7 mouse cellular contexts compared by ENCODE assay signal in the genomic region with DNA sequence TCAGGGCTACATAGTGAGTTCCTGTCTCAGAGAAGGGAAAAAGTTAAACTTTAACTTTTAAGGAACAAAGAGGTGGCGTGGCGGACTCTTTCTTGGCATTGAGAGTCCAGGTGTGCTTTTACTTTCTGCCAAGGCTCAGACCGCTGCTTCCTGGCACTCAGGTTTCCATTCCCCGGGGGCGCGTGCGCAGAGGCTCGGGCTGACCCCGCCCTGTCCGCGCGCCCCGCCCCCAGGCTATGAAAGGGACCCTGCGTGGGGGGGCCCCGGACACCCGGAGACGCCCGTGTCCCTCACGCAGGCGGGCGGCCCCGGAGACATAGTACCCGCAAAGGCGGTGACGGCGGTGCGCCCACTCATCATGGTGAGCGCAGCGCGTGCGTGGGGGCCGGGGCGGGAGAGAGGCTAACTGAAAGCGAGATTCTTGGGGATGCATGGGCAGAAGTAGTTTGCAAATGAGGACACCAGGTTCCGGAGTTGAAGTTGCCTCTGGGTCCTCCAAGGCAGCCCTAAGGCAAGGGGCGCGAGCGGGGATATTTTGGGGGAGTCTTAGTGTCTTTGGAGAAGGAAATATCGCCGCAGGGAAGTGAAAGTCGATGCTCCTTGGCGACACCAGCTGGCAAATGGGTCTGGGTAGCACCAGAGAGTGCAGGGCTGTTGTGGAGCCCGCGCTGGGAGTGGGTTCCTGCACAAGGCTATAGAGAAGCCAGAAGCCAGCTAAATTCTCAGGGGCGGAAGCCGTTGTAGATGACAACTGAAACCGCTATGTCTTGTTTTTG. TPM values are rescaled to one million over a fixed set of nuclear protein-coding genes. Genes with fewer than 3 reads are reported as not detected.
DNase-seq lines count a peak whose midpoint lies in the region; ATAC-seq and TF ChIP-seq lines count a peak whose summit lies in the region.

A gene (plus strand): TSS at position 197 of the 776 bp plus-strand sequence.

- peaks cover 25% of the 10 kb centered on the region for H3K4me1 ChIP-seq in embryonic facial prominence, embryonic 12.5 days
- H3K4me1 ChIP-seq in heart, adult 2 months (ENCODE audit: control insufficient read depth, insufficient read depth, low read length): peaks cover 5% of the 10 kb centered on the region
- H3K4me1 ChIP-seq in kidney, adult 2 months (ENCODE audit: control insufficient read depth, insufficient read depth, low read length): peaks cover 6% of the 10 kb centered on the region; the same call in 1 of the 2 replicates
- peaks cover 15% of the 10 kb centered on the region for H3K4me1 ChIP-seq in limb, embryonic 12.5 days (replicated peaks)
- H3K4me1 ChIP-seq in midbrain, embryonic 14.5 days (ENCODE audit: control insufficient read depth, insufficient read depth, low read length): peaks cover 19% of the 10 kb centered on the region

- H3K27ac ChIP-seq in embryonic facial prominence, embryonic 12.5 days: peak within 1 kb of the TSS; percentile 59
- peak within 1 kb of the TSS; percentile 72 for H3K27ac ChIP-seq in heart, adult 2 months
- H3K27ac ChIP-seq in kidney, adult 2 months (ENCODE audit: insufficient read depth, low read depth, low read length): peak within 1 kb of the TSS; percentile 51
- H3K27ac ChIP-seq in limb, embryonic 12.5 days: peak within 1 kb of the TSS; percentile 68
- peak within 1 kb of the TSS; percentile 66 for H3K27ac ChIP-seq in midbrain, embryonic 14.5 days (replicated peaks; ENCODE audit: low read depth, low read length)

- WGBS in embryonic facial prominence, embryonic 12.5 days: 2% methylated on average over 47 of the region's 47 CpGs
- WGBS in heart, adult 2 months: 2% methylated on average over 47 of the region's 47 CpGs
- WGBS in kidney, adult 2 months: under 1% methylated on average over 47 of the region's 47 CpGs
- WGBS in limb, embryonic 12.5 days: 2% methylated on average over 47 of the region's 47 CpGs
- 3% methylated on average over 47 of the region's 47 CpGs for WGBS in midbrain, embryonic 14.5 days

- peaks cover 20% of the 10 kb centered on the region for H3K36me3 ChIP-seq in embryonic facial prominence, embryonic 12.5 days
- H3K36me3 ChIP-seq in heart, adult 2 months (ENCODE audit: control insufficient read depth, insufficient read depth, low read length): no peaks in the 10 kb centered on the region
- H3K36me3 ChIP-seq in kidney, adult 2 months (ENCODE audit: control insufficient read depth, insufficient read depth, low read length): no peaks in the 10 kb centered on the region
- peaks cover 24% of the 10 kb centered on the region for H3K36me3 ChIP-seq in limb, embryonic 12.5 days
- H3K36me3 ChIP-seq in midbrain, embryonic 14.5 days (ENCODE audit: control insufficient read depth, insufficient read depth, low read length): peaks cover 15% of the 10 kb centered on the region

- peak within 1 kb of the TSS; percentile 51 for H3K4me2 ChIP-seq in embryonic facial prominence, embryonic 12.5 days (replicated peaks)
- peak within 1 kb of the TSS; percentile 69 for H3K4me2 ChIP-seq in limb, embryonic 12.5 days
- peak within 1 kb of the TSS; percentile 80 for H3K4me2 ChIP-seq in midbrain, embryonic 14.5 days (ENCODE audit: low read length)

- H3K9me3 ChIP-seq in embryonic facial prominence, embryonic 12.5 days: no peaks in the 10 kb centered on the region
- no peaks in the 10 kb centered on the region for H3K9me3 ChIP-seq in limb, embryonic 12.5 days
- H3K9me3 ChIP-seq in midbrain, embryonic 14.5 days (ENCODE audit: control insufficient read depth, low read length): no peaks in the 10 kb centered on the region

- TF ChIP-seq CTCF in heart, adult 2 months (IDR thresholded peaks at IDR 0.05): peak; percentile 22; the same call in 1 of the 2 replicates
- TF ChIP-seq CTCF in kidney, adult 2 months (conservative IDR thresholded peaks at IDR 0.05; ENCODE audit: insufficient read depth, insufficient read length, low read depth, low read length): no peak

- peak; percentile 92 for DNase-seq in adrenal gland, postnatal 14 days
- peak; percentile 89 for DNase-seq in heart, adult 2 months
- DNase-seq in kidney, adult 2 months: peak; percentile 88
- DNase-seq in midbrain, embryonic 14.5 days: peak; percentile 81
- DNase-seq in spleen, adult 18-20 months: peak; percentile 86 to 93

- TF ChIP-seq POLR2A in heart, adult 2 months (IDR thresholded peaks at IDR 0.05; ENCODE audit: insufficient read depth, low read depth, low read length): peak; percentile 59
- no peak for TF ChIP-seq POLR2A in kidney, adult 2 months (IDR thresholded peaks at IDR 0.05; ENCODE audit: low read depth, low read length)

- ATAC-seq in embryonic facial prominence, embryonic 12.5 days (ENCODE audit: insufficient number of reproducible peaks, insufficient read depth, low FRiP score, low TSS enrichment): no peak; the same call in 1 of the 2 replicates
- peak; percentile 61 for ATAC-seq in limb, embryonic 12.5 days (ENCODE audit: insufficient number of reproducible peaks, insufficient read depth, low FRiP score, low TSS enrichment, low read depth)
- ATAC-seq in midbrain, embryonic 14.5 days (ENCODE audit: low FRiP score, low TSS enrichment): peak; percentile 50

- H3K27me3 ChIP-seq in embryonic facial prominence, embryonic 12.5 days: peaks cover 13% of the 10 kb centered on the region; the same call in 1 of the 2 replicates
- H3K27me3 ChIP-seq in heart, adult 2 months (ENCODE audit: control insufficient read depth, insufficient read depth, low read length): no peaks in the 10 kb centered on the region
- no peaks in the 10 kb centered on the region for H3K27me3 ChIP-seq in kidney, adult 2 months (replicated peaks; ENCODE audit: control insufficient read depth, insufficient read depth, low read length)
- H3K27me3 ChIP-seq in limb, embryonic 12.5 days: peaks cover 21% of the 10 kb centered on the region
- peaks cover 5% of the 10 kb centered on the region; the same call in 1 of the 2 replicates for H3K27me3 ChIP-seq in midbrain, embryonic 14.5 days (ENCODE audit: control insufficient read depth, insufficient read depth, low read length)

- intact Hi-C loops in heart, adult 2 months (cut with DNase I): loop anchor here (5.0 to 10.0 kb wide), 2 partner anchors 187 to 490 kb away; a partner anchor contains a TSS

- TF ChIP-seq EP300 in heart, adult 2 months (IDR thresholded peaks at IDR 0.05; ENCODE audit: insufficient read depth, low read depth, low read length): no peak

- H3K4me3 ChIP-seq in embryonic facial prominence, embryonic 12.5 days: peak within 1 kb of the TSS; percentile 48
- peak within 1 kb of the TSS; percentile 79 for H3K4me3 ChIP-seq in heart, adult 2 months
- peak within 1 kb of the TSS; percentile 78 for H3K4me3 ChIP-seq in kidney, adult 2 months (ENCODE audit: insufficient read depth, low read depth, low read length)
- H3K4me3 ChIP-seq in limb, embryonic 12.5 days (replicated peaks): peak within 1 kb of the TSS; percentile 65
- peak within 1 kb of the TSS; percentile 51 for H3K4me3 ChIP-seq in midbrain, embryonic 14.5 days (replicated peaks; ENCODE audit: low read depth, low read length)

- no peaks in the 10 kb centered on the region for H3K79me2 ChIP-seq in heart, adult 2 months (replicated peaks; ENCODE audit: control insufficient read depth, insufficient read depth, low read length)

- H3K9ac ChIP-seq in embryonic facial prominence, embryonic 12.5 days: peak within 1 kb of the TSS; percentile 25; the same call in 1 of the 2 replicates
- H3K9ac ChIP-seq in heart, adult 2 months (ENCODE audit: low read depth, low read length): peak within 1 kb of the TSS; percentile 87
- peak within 1 kb of the TSS; percentile 67 for H3K9ac ChIP-seq in limb, embryonic 12.5 days (replicated peaks)
- peak within 1 kb of the TSS; percentile 56 for H3K9ac ChIP-seq in midbrain, embryonic 14.5 days (replicated peaks; ENCODE audit: low read length)

RNA-seq across cellular contexts. Expression of the gene that starts here (rescaled TPM):
- total RNA-seq in adrenal gland, postnatal 14 days (2021): 35.5 and 38.4 TPM in 2 replicates
- 36.2 and 37.2 TPM in 2 replicates for polyA plus RNA-seq in embryonic facial prominence, embryonic 12.5 days (2016; fragmentation: Nextera tagmentation; extraction: Ambion mirVana)
- total RNA-seq in heart, adult 2 months (2021): 1 to 10 TPM; 5.6 to 7.6 TPM
- 9.5 and 11.4 TPM in 2 replicates for polyA plus RNA-seq in heart, adult 2 months (2012; rRNA removed)
- polyA plus RNA-seq in kidney, adult 2 months (2012; rRNA removed): 10.5 and 13.5 TPM in 2 replicates
- polyA plus RNA-seq in limb, embryonic 12.5 days (2016; fragmentation: Nextera tagmentation; extraction: Ambion mirVana): 32.3 and 34.5 TPM in 2 replicates
- polyA plus RNA-seq in midbrain, embryonic 14.5 days (2014; fragmentation: Nextera tagmentation; extraction: Ambion mirVana): 24.8 and 28.7 TPM in 2 replicates

Comparison
In these comparisons a context has a peak if more than half of its experiments do, and no peak if none do; other contexts are left out.
1. H3K9ac ChIP-seq: peak in every context shown above with its lines; median percentile 87 in heart, adult 2 months; 67 in limb, embryonic 12.5 days; 56 in midbrain, embryonic 14.5 days; 25 in embryonic facial prominence, embryonic 12.5 days.